Mouse (Mus musculus) Patski (cell line): Measurements from ENCODE around the gene Cers5. TPM values are rescaled to one million over a fixed set of nuclear protein-coding genes. Genes with fewer than 3 reads are reported as not detected.

ENCODE experiments used
- ATAC-seq: fragments of 100-300 bp; one replicate; pipeline ENCODE4 v1.8.0; 2021
- CTCF ChIA-PET: fragments of 350-600 bp; sonication (Branson Sonifier 250); formaldehyde crosslinking; loops from one replicate; lab custom pipeline; 2022; ENCODE audit warnings: inconsistent platforms; lab: Charles Lee
- POLR2A ChIA-PET: fragments of 350-600 bp; sonication (Branson Sonifier 250); formaldehyde crosslinking; loops from one replicate; lab custom pipeline; 2022; ENCODE audit warnings: antibody characterized with exemption, inconsistent platforms; lab: Charles Lee
- DNase-seq: peaks from one replicate; pipeline ENCODE4 v3.0.0-alpha.2; 2011; ENCODE audit warnings: low read depth, low spot score
- H3K27me3 ChIP-seq: fragments of 371-371 bp; one replicate; pipeline ENCODE4 v1.5.1; 2021
- CTCF ChIP-seq: fragments of 100-300 bp; IDR thresholded peaks from one replicate; pipeline ENCODE4 v1.5.1; 2021
- in situ Hi-C: fragments of 300-500 bp; cut with MboI; formaldehyde crosslinking; loops from 3 replicates; pipeline ENCODE4 v1.11.1; 2018; ENCODE audit warnings: low pct_unique_long_range_greater_than_20kb, mixed read lengths
- polyA plus RNA-seq: library from polyadenylated mRNA; unstranded; gene quantifications from one replicate; pipeline ENCODE4 v1.2.3, GENCODE M21; 2021

Gene Cers5
- polyA plus RNA-seq, 1 experiment from 2014 or later, result 83.3 TPM

DNA sequence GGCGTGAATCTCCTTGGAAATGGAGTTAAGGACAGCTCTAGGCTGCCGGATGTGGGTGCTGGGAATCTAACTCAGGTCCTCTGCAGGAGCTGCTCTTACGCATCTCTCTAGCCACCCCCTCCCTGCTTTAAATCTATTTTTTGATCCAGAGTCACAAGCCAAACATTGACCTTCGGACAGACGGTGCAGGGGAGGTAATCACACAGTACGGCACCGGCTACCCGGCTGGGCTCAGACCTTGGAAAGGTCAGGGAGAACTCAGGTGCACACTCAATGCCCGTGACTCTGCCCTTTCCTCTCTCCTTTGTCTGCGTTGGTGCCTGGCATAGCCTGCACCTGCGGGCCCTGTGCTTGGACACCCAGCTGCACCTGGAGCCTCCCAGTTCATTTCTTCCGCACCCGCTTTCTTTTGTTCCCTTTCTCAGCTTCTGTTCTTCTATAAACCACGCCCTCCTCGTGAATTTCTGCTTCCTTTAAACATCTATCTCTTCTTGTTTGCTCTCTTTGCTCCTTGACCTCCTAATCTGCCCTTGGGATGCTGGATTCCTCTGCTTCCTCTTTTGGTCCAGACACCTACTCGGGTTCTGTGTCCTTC lies 19.6 kb upstream of the Cers5 start:
- CTCF ChIA-PET, result interaction anchor here (1.0 kb wide), 1 partner anchor 14 kb away, joined by 3 read pairs; no protein-coding TSS in a partner anchor
- POLR2A ChIA-PET, result no interaction called here
- no peaks in the 10 kb centered on the region for H3K27me3 ChIP-seq
- DNase-seq, result no peak
- in situ Hi-C loops, result no loop called here
- ATAC-seq, result no peak
- TF ChIP-seq CTCF, result no peak

DNA sequence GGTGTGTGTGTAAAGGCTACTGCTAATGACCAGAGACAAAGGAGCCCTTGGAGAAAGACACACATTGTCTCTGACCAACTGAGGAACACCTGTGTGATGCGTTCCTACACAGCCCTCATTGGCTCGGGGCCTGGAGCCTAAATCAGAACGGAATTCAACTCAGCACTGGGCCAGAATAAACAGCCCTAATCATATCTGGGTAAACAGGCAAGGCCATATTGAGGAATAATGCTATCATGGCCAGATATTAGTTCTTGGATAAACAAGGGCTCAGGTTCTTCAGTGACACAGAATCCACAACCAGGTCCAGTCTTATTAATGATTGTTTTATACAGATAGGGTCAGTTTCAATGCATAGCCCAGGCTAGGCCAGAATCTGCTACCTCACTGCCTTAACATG lies 18.3 kb upstream of the Cers5 start:
- no peak for TF ChIP-seq CTCF
- in situ Hi-C loops, result no loop called here
- ChIA-PET POLR2A (interaction anchor here (0.9 kb wide), 1 partner anchor 27 kb away, joined by 7 read pairs; no protein-coding TSS in a partner anchor), CTCF (no interaction called here)
- no peaks in the 10 kb centered on the region for H3K27me3 ChIP-seq
- DNase-seq (no peak), ATAC-seq (no peak)

DNA sequence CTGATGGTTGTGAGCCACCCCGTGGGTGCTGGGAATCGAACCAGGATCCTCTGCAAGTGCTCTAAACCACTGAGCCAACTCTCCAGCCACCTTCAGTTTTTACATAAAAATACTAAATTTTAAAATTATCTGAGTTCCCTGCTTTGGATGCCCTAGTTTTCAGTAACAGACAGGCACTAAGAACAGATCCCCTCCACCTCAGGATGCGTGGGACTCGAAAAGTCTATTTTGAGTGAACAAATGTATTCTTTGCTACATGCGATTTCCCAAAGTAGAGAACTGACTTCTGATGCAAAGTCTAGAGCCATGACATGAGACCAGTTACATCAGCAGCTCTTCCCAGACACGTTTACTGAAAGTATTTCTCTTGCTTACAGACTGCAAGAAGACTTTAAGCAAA lies 17.8 kb upstream of the Cers5 start:
- no peak for ATAC-seq
- ChIA-PET CTCF (no interaction called here), POLR2A (interaction anchor here (0.6 to 0.9 kb wide), 2 partner anchors 28 to 167 kb away, joined by 4 to 7 read pairs; no protein-coding TSS in a partner anchor)
- no peak for DNase-seq
- no peaks in the 10 kb centered on the region for H3K27me3 ChIP-seq
- in situ Hi-C loops, result no loop called here
- TF ChIP-seq CTCF, result no peak

DNA sequence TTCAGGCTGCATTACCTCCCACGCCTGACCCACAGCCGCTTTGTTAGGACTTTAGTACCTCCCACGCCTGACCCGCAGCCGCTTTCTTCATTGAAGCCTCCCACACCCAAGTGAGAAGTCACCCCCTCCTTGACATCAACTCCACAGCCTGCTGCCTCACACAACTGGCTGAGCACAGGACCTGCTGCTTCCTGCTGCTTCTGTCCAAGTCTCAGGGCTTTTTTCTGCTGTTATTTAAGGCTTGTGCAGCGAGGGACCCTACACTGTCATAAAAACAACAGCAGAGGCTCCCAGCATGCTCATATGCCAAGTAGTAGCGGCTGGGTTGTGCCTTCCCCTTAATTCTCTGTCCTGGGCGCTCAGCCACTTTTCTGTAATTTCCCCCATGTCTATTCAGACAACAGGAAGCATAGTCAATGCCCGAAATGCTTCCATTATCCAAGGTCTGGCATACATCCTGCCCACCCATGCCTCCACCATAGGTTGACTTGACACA lies 15.0 kb upstream of the Cers5 start:
- ChIA-PET CTCF (no interaction called here), POLR2A (no interaction called here)
- ATAC-seq (no peak), DNase-seq (no peak)
- no peak for TF ChIP-seq CTCF
- in situ Hi-C loops, result no loop called here
- H3K27me3 ChIP-seq, result no peaks in the 10 kb centered on the region

- CTCF ChIA-PET, result interaction anchor here (0.7 to 2.7 kb wide), 9 partner anchors 10 to 182 kb away, joined by 3 to 15 read pairs (median 3); partner anchors contain the start of genes Cox14 and Gm17349
- ATAC-seq (no peak), DNase-seq (no peak)
- H3K27me3 ChIP-seq, result no peaks in the 10 kb centered on the region
- no peak for TF ChIP-seq CTCF
- in situ Hi-C loops, result loop anchor here (5.0 to 10.0 kb wide), 2 partner anchors 182 to 284 kb away; no protein-coding TSS in a partner anchor
- POLR2A ChIA-PET, result no interaction called here
Observed at GRCm38 (mm10) chr15:99778677-99779335, 6.1 kb upstream of the Cers5 start.

- in situ Hi-C loops, result loop anchor here (5.0 to 10.0 kb wide), 2 partner anchors 181 to 283 kb away; no protein-coding TSS in a partner anchor
- ChIA-PET CTCF (interaction anchor here (0.7 to 2.7 kb wide), 9 partner anchors 11 to 182 kb away, joined by 3 to 15 read pairs (median 3); partner anchors contain the start of genes Cox14 and Gm17349), POLR2A (no interaction called here)
- peak; percentile 78 for TF ChIP-seq CTCF
- no peaks in the 10 kb centered on the region for H3K27me3 ChIP-seq
- ATAC-seq (no peak), DNase-seq (no peak)
Observed at GRCm38 (mm10) chr15:99778148-99778547, 5.5 kb upstream of the Cers5 start.

DNA sequence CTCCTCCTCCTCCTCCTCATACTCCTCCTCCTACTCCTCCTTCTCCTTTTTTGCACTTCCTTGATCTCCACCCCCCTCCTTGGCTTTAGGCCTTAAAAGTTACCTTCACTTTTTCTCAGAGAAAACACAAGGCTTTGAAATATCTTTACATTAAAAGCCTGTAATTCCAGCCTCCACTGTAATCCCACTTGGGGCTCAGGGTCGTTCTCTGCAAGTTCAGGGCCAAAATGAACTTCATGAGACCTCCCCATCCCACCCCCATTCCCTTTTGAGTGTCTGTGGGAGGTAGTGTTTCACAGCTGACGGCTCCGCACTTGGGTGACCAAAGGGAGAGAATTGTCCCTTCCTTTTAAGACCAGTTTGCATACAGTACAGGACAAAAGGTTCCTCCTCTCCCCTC lies 240 bp upstream of the Cers5 start:
- H3K27me3 ChIP-seq, result no peaks in the 10 kb centered on the region
- in situ Hi-C loops, result loop anchor here (5.0 to 10.0 kb wide), 2 partner anchors 46 to 278 kb away; partner anchors contain the start of gene Cox14
- ATAC-seq, result no peak
- ChIA-PET POLR2A (no interaction called here), CTCF (interaction anchor here (1.1 kb wide), 1 partner anchor 9 kb away, joined by 3 read pairs; no protein-coding TSS in a partner anchor)
- no peak for TF ChIP-seq CTCF
- DNase-seq, result no peak

- ATAC-seq (peak; percentile 94), DNase-seq (peak; percentile 24)
- ChIA-PET POLR2A (interaction anchor here (0.9 to 1.1 kb wide), 2 partner anchors 46 to 176 kb away, joined by 4 to 5 read pairs; partner anchors contain the start of gene Cox14), CTCF (no interaction called here)
- in situ Hi-C loops, result loop anchor here (5.0 to 10.0 kb wide), 2 partner anchors 45 to 278 kb away; partner anchors contain the start of gene Cox14
- no peak for TF ChIP-seq CTCF
- no peaks in the 10 kb centered on the region for H3K27me3 ChIP-seq
Observed at GRCm38 (mm10) chr15:99772277-99772880, 306 bp downstream of the Cers5 start.

DNA sequence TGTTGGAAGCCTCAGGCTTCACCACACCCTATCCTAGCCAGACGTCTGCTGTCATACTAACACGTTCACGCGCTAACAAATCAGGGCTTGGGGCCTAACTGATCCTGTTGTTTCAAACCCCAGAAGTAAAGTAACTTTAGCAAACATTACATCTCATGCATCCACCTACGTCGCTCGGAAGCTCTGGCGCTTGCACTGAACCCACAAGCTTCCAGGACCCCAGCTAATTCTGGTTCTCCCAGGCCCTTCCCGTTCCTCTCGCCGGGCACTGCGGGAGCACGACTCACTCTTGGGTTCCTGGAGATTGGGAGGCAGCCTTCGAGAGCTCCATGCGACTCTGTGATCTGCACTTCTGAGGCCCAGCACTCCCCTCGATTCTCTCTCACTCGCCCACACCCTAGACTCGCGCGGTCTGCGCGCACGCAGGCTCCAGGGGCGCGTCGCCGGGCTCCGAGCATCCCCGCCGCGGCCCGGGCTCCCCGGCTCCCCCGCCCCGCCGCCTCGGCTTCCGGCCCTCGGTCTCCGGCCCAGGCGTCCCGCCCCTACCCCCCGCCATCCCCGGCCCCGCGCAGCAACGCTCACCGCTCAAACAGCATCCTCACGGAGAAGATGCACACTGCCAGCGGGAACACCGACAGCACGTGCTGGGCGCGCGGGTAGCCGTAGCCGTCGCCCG lies 946 bp downstream of the Cers5 start:
- ATAC-seq, result peak; percentile 32
- no peak for TF ChIP-seq CTCF
- POLR2A ChIA-PET, result interaction anchor here (0.9 to 1.1 kb wide), 2 partner anchors 46 to 175 kb away, joined by 4 to 5 read pairs; partner anchors contain the start of gene Cox14
- DNase-seq, result no peak
- no peaks in the 10 kb centered on the region for H3K27me3 ChIP-seq
- CTCF ChIA-PET, result no interaction called here
- in situ Hi-C loops, result loop anchor here (5.0 to 10.0 kb wide), 2 partner anchors 44 to 277 kb away; partner anchors contain the start of gene Cox14
